Mouse (Mus musculus): ENCODE measurements around the gene Spon1. TPM values are rescaled to one million over a fixed set of nuclear protein-coding genes. Genes with fewer than 3 reads are reported as not detected.

The Spon1 gene
- polyA plus RNA-seq, 1 experiment from 2014 or later, result 0.96 TPM

DNA sequence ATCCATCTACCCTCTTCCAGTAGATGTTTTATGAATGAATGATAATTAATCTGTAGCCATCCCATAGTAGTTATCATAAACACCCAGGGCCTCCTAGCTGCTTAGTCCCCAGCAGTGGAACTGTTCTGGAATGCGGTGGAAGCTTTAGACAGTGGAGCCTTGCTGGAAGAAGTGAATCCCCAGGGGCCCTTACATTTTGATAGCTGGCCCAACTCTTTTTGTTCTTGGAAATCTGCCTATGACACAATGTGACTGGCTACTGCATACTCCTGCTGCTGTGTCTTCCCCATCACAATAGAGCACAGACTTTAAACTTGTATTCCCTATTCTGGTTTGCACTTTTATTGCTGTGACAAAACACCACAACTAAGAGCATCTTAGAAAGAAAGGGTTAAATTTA, 107.0 kb downstream of the Spon1 start:
- no peaks in the 10 kb centered on the region for H3K36me3 ChIP-seq (ENCODE audit: control insufficient read depth, insufficient read depth)
- no peaks in the 10 kb centered on the region for H3K9me3 ChIP-seq (replicated peaks; ENCODE audit: control insufficient read depth, low read length)
- no peak overlapping the region for H3K9ac ChIP-seq (ENCODE audit: low read depth, low read length)
- no peaks in the 10 kb centered on the region for H3K27me3 ChIP-seq (ENCODE audit: control insufficient read depth, insufficient read depth, low read depth, low read length)
- H3K4me2 ChIP-seq (ENCODE audit: low read depth, low read length), result no peak overlapping the region
- no peaks in the 10 kb centered on the region for H3K4me1 ChIP-seq (ENCODE audit: control insufficient read depth, low read depth, low read length)
- no peak for ATAC-seq (ENCODE audit: low read depth)
- H3K4me3 ChIP-seq (ENCODE audit: low read depth, low read length), result no peak overlapping the region
- H3K27ac ChIP-seq (ENCODE audit: low read length), result no peak overlapping the region
- WGBS (ENCODE audit: insufficient replicate concordance), result 74% methylated on average over 1 of the region's 1 CpGs

DNA sequence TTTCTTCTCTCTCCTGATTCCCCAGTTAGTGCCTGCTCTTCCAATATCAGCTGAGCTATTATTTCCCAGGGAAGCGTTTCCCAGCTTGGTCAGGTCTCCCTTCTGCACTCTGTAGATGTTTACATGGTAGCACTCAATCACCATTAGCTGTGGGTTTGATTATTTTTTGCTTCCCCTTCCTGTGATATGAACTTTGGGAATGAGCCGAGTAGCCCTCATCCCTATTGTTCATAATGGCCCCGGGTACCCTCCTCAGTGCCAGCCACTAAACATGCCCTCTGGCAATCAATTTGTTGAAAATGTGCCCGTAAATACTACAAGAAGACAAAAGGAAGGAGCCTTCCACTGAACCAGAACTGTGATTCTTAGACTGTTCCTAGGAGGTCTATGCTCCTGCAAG, 111.7 kb downstream of the Spon1 start:
- no peak for ATAC-seq (ENCODE audit: low read depth)
- Histone ChIP-seq H3K4me3 (ENCODE audit: low read depth, low read length) (no peak overlapping the region), H3K27me3 (ENCODE audit: control insufficient read depth, insufficient read depth, low read depth, low read length) (no peaks in the 10 kb centered on the region), H3K4me2 (ENCODE audit: low read depth, low read length) (no peak overlapping the region), H3K9ac (ENCODE audit: low read depth, low read length) (no peak overlapping the region), H3K9me3 (replicated peaks; ENCODE audit: control insufficient read depth, low read length) (no peaks in the 10 kb centered on the region), H3K27ac (ENCODE audit: low read length) (no peak overlapping the region), H3K4me1 (ENCODE audit: control insufficient read depth, low read depth, low read length) (no peaks in the 10 kb centered on the region), H3K36me3 (ENCODE audit: control insufficient read depth, insufficient read depth) (no peaks in the 10 kb centered on the region)
- WGBS (ENCODE audit: insufficient replicate concordance), result 64% methylated on average over 4 of the region's 4 CpGs

DNA sequence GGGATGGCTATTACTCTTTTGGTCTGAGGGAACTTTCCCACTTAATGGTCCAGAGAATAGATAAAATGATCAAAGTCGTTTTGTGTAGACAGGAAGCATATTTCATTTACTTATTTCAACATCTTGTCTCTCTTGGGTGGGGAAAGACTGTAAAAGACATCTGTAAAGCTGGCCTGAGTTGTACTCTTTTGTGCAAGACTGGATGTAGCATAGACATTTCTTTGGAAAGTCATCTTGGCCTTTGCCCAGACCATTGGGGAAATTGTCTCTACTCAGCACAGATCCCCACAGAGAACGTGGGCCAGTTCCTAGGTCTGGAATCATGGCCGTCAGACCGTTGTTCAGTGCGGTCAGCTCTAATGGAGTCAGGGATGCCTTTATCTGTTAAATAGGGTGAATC, 112.1 kb downstream of the Spon1 start:
- Histone ChIP-seq H3K4me2 (ENCODE audit: low read depth, low read length) (no peak overlapping the region), H3K27me3 (ENCODE audit: control insufficient read depth, insufficient read depth, low read depth, low read length) (no peaks in the 10 kb centered on the region), H3K4me1 (ENCODE audit: control insufficient read depth, low read depth, low read length) (no peaks in the 10 kb centered on the region), H3K4me3 (ENCODE audit: low read depth, low read length) (no peak overlapping the region), H3K27ac (ENCODE audit: low read length) (no peak overlapping the region), H3K9ac (ENCODE audit: low read depth, low read length) (no peak overlapping the region), H3K36me3 (ENCODE audit: control insufficient read depth, insufficient read depth) (no peaks in the 10 kb centered on the region), H3K9me3 (replicated peaks; ENCODE audit: control insufficient read depth, low read length) (no peaks in the 10 kb centered on the region)
- 71% methylated on average over 5 of the region's 5 CpGs for WGBS (ENCODE audit: insufficient replicate concordance)
- ATAC-seq (ENCODE audit: low read depth), result no peak

DNA sequence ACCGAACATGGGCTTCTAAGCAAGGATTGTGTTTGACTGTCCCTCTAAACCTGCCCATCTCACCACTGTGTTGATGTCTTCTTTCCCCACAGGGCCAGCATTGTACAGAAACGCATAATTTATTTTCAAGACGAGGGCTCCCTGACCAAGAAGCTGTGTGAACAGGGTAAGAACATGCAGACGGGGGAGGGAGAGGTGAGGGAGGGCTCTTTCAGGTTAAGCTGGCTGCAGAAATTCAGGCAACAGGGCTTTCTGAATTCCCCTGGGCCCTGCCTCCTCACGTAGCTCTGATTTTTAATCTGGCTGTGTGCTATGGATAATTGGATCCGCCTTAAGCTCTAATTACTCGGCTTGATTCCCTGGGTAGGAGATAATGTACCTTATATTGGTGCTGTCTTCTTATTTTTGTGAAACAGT, 113.3 kb downstream of the Spon1 start:
- WGBS (ENCODE audit: insufficient replicate concordance), result 62% methylated on average over 7 of the region's 7 CpGs
- Histone ChIP-seq H3K9ac (ENCODE audit: low read depth, low read length) (no peak overlapping the region), H3K9me3 (replicated peaks; ENCODE audit: control insufficient read depth, low read length) (no peaks in the 10 kb centered on the region), H3K4me2 (ENCODE audit: low read depth, low read length) (no peak overlapping the region), H3K36me3 (ENCODE audit: control insufficient read depth, insufficient read depth) (no peaks in the 10 kb centered on the region), H3K4me3 (ENCODE audit: low read depth, low read length) (no peak overlapping the region), H3K27ac (ENCODE audit: low read length) (no peak overlapping the region), H3K27me3 (ENCODE audit: control insufficient read depth, insufficient read depth, low read depth, low read length) (no peaks in the 10 kb centered on the region), H3K4me1 (ENCODE audit: control insufficient read depth, low read depth, low read length) (no peaks in the 10 kb centered on the region)
- ATAC-seq (ENCODE audit: low read depth), result no peak

DNA sequence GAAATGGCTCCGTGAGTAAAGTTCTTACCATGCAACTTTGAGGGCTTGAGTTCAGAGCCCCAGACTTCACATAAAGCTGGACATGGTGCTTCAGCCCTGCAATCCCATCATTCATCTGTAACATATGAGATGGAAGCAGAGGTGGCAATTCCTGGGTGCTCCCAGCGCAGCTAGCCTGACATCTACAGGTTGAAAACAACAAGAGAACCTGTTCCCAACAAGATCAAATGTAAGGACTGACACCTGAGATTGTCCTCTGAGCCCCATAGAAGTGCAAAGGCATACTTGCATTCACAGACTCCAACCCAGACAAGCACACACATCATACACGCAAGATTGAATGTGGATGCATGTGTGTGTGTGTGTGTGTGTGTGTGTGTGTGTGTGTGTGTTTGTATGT, 114.2 kb downstream of the Spon1 start:
- H3K4me3 ChIP-seq (ENCODE audit: low read depth, low read length), result no peak overlapping the region
- H3K9ac ChIP-seq (ENCODE audit: low read depth, low read length), result no peak overlapping the region
- no peaks in the 10 kb centered on the region for H3K36me3 ChIP-seq (ENCODE audit: control insufficient read depth, insufficient read depth)
- H3K4me2 ChIP-seq (ENCODE audit: low read depth, low read length), result no peak overlapping the region
- no peak for ATAC-seq (ENCODE audit: low read depth)
- no peaks in the 10 kb centered on the region for H3K9me3 ChIP-seq (replicated peaks; ENCODE audit: control insufficient read depth, low read length)
- no peaks in the 10 kb centered on the region for H3K27me3 ChIP-seq (ENCODE audit: control insufficient read depth, insufficient read depth, low read depth, low read length)
- no peaks in the 10 kb centered on the region for H3K4me1 ChIP-seq (ENCODE audit: control insufficient read depth, low read depth, low read length)
- no peak overlapping the region for H3K27ac ChIP-seq (ENCODE audit: low read length)
- WGBS (ENCODE audit: insufficient replicate concordance), result 68% methylated on average over 3 of the region's 3 CpGs

DNA sequence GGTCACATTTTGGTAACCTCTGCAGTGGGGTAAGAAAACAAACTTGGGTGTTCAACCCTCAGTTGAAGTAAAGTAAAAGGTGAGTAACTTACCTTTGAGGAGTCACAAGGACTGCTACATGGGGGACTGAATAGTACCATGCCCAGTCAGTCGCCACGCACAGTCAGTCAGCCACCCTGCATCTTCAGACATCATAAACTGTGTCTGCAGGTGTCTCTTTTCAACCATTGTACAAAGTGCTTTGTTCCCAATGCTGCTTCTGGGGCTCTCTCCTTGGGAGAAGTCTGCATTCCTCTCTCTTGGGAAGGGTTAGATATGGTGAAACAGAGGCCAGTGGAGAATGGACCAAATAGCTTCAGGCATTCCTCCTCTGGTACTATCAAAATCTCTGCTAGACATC, 125.0 kb downstream of the Spon1 start:
- H3K9me3 ChIP-seq (replicated peaks; ENCODE audit: control insufficient read depth, low read length), result no peaks in the 10 kb centered on the region
- H3K27me3 ChIP-seq (ENCODE audit: control insufficient read depth, insufficient read depth, low read depth, low read length), result no peaks in the 10 kb centered on the region
- H3K4me3 ChIP-seq (ENCODE audit: low read depth, low read length), result no peak overlapping the region
- no peak overlapping the region for H3K9ac ChIP-seq (ENCODE audit: low read depth, low read length)
- H3K4me2 ChIP-seq (ENCODE audit: low read depth, low read length), result no peak overlapping the region
- no peaks in the 10 kb centered on the region for H3K4me1 ChIP-seq (ENCODE audit: control insufficient read depth, low read depth, low read length)
- no peak overlapping the region for H3K27ac ChIP-seq (ENCODE audit: low read length)
- H3K36me3 ChIP-seq (ENCODE audit: control insufficient read depth, insufficient read depth), result no peaks in the 10 kb centered on the region
- ATAC-seq (ENCODE audit: low read depth), result no peak
- 81% methylated on average over 2 of the region's 2 CpGs for WGBS (ENCODE audit: insufficient replicate concordance)

DNA sequence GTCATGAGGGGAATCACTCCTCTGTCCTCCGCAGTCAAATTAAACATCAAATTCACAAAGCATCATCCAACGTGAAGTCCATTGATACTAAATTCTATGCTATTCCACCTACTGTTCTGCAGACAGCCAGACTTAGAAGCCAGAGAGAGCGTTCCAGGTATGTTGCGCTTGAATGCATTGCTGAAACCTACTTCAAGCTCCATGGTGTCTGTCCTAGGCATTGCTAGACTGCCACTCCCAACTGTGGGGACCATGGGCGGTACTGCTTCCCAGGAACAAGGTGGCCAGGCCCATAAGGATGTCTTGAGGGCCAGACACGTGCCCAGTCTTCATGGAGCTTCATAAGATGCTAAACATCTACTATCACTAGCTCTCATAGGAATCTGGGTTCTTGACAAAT, 125.7 kb downstream of the Spon1 start:
- ATAC-seq (ENCODE audit: low read depth), result no peak
- H3K36me3 ChIP-seq (ENCODE audit: control insufficient read depth, insufficient read depth), result no peaks in the 10 kb centered on the region
- WGBS (ENCODE audit: insufficient replicate concordance), result 62% methylated on average over 6 of the region's 6 CpGs
- H3K9me3 ChIP-seq (replicated peaks; ENCODE audit: control insufficient read depth, low read length), result no peaks in the 10 kb centered on the region
- no peaks in the 10 kb centered on the region for H3K27me3 ChIP-seq (ENCODE audit: control insufficient read depth, insufficient read depth, low read depth, low read length)
- H3K27ac ChIP-seq (ENCODE audit: low read length), result no peak overlapping the region
- H3K4me2 ChIP-seq (ENCODE audit: low read depth, low read length), result no peak overlapping the region
- no peaks in the 10 kb centered on the region for H3K4me1 ChIP-seq (ENCODE audit: control insufficient read depth, low read depth, low read length)
- no peak overlapping the region for H3K4me3 ChIP-seq (ENCODE audit: low read depth, low read length)
- no peak overlapping the region for H3K9ac ChIP-seq (ENCODE audit: low read depth, low read length)

DNA sequence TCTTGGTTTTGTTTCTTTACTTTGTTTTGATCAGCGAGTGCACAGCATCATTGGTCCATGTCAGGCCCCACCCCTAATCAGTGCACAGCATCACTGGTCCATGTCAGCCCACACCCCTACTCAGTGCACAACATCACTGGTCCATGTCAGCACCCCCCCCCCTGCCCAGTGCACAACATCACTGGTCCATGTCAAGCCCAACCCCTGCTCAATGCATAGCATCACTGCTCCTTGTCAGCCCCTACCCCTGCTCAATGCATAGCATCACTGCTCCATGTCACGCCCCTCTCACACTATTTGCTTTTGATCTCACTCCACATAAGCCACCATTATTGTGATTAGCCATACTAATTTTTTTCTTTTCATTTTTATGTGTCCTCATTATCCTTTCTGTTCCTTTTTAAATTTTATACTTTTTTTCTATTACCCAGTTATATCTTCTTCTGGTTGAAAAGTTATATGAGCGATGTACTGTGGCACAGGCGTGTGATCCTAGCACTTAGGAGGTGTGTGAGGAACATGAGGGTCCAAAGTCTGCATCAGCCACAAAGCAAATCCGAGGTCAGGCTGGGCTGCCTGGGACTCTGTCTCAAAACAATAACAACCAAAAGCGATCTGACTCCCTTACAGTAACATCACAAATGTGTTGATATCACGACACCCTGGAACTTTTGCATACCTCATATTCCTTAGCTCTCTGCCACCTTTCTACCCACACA, 128.3 kb downstream of the Spon1 start:
- no peak for ATAC-seq (ENCODE audit: low read depth)
- WGBS (ENCODE audit: insufficient replicate concordance), result 53% methylated on average over 7 of the region's 7 CpGs
- Histone ChIP-seq H3K4me2 (ENCODE audit: low read depth, low read length) (no peak overlapping the region), H3K4me3 (ENCODE audit: low read depth, low read length) (no peak overlapping the region), H3K36me3 (ENCODE audit: control insufficient read depth, insufficient read depth) (no peaks in the 10 kb centered on the region), H3K9ac (ENCODE audit: low read depth, low read length) (no peak overlapping the region), H3K9me3 (replicated peaks; ENCODE audit: control insufficient read depth, low read length) (no peaks in the 10 kb centered on the region), H3K4me1 (ENCODE audit: control insufficient read depth, low read depth, low read length) (no peaks in the 10 kb centered on the region), H3K27me3 (ENCODE audit: control insufficient read depth, insufficient read depth, low read depth, low read length) (no peaks in the 10 kb centered on the region), H3K27ac (ENCODE audit: low read length) (no peak overlapping the region)

DNA sequence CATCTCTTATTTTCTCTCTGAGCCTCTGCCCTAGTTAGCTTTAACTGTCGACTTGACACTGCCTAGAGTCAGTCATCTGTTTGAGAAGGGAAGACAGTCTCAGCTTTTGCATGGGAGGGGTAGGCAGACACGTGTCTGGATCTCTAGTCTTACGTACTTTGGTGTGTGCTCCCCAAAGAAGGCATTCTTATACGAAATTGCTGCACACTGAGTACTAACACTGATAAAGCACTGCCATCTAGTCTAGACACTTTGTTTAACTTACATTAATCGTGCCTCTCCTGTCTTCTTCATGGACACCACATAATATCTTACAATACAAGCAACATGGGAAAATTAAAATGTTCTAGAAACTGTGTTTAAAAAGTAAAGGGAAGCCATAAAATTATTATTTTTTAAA, 129.5 kb downstream of the Spon1 start:
- H3K4me1 ChIP-seq (ENCODE audit: control insufficient read depth, low read depth, low read length), result no peaks in the 10 kb centered on the region
- no peaks in the 10 kb centered on the region for H3K36me3 ChIP-seq (ENCODE audit: control insufficient read depth, insufficient read depth)
- WGBS (ENCODE audit: insufficient replicate concordance), result 49% methylated on average over 5 of the region's 5 CpGs
- no peak overlapping the region for H3K27ac ChIP-seq (ENCODE audit: low read length)
- ATAC-seq (ENCODE audit: low read depth), result no peak
- no peak overlapping the region for H3K4me3 ChIP-seq (ENCODE audit: low read depth, low read length)
- no peak overlapping the region for H3K4me2 ChIP-seq (ENCODE audit: low read depth, low read length)
- H3K9ac ChIP-seq (ENCODE audit: low read depth, low read length), result no peak overlapping the region
- no peaks in the 10 kb centered on the region for H3K27me3 ChIP-seq (ENCODE audit: control insufficient read depth, insufficient read depth, low read depth, low read length)
- no peaks in the 10 kb centered on the region for H3K9me3 ChIP-seq (replicated peaks; ENCODE audit: control insufficient read depth, low read length)

All from liver, embryonic 16.5 days (tissue).